Mouse (Mus musculus) bone marrow macrophage, adult 2 months (primary cell): Measurements from ENCODE around the gene Adamts4.

ENCODE experiments used
- CTCF ChIP-seq: IDR thresholded peaks from 2 replicates; pipeline ENCODE4 v1.5.1; 2012; ENCODE audit warnings: low read depth, mild to moderate bottlenecking, low read length, moderate library complexity
- POLR2A ChIP-seq: IDR thresholded peaks from 2 replicates; pipeline ENCODE4 v1.6.1; 2012; ENCODE audit warnings: mild to moderate bottlenecking, low read depth, low read length, borderline replicate concordance

DNA sequence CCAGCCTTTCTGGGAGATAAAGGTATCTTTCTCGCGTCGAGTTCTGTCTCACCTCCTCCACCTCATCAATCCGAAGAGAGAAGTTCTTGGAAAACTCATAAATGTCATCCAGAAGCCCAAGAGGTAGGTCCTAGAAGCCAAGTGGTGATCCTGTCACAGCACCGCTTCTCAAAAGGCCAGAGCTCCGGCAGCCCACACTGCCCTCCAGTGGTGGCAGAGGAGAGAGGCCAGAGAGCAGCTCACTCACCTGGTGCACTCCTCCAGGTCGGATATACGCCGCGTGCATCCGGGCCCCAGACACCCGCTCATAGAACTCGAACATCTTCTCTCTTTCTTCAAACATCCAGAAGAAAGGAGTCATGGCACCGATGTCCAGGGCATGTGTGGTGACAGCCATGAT is 11.8 kb upstream of the Adamts4 start:
- TF ChIP-seq POLR2A (no peak), CTCF (peak; percentile 76)
